ENCODE assay signal across 22 mouse cellular contexts in genomic region chr9:98482256-98482655, GRCm38 (mm10). TPM values are rescaled to one million over a fixed set of nuclear protein-coding genes. Genes with fewer than 3 reads are reported as not detected.
A peak's percentile ranks its signal among the peaks of the same experiment; 100 is the strongest.
DNase-seq lines count a peak whose midpoint lies in the region; ATAC-seq lines count a peak whose summit lies in the region.
"Had no signal": no experiment of that assay in that cellular context is flagged by ENCODE, and none has a peak within 500 bp of the region (broad histone marks: within the 10 kb centered on the region; RNA-seq: fewer than 3 reads in every experiment).

No protein-coding gene starts in this region.

- WGBS in midbrain, embryonic 11.5 days = 69% methylated on average over 4 of the region's 4 CpGs
- WGBS in midbrain, embryonic 16.5 days = 75% methylated on average over 4 of the region's 4 CpGs

- H3K9me3 ChIP-seq in midbrain, embryonic 11.5 days (ENCODE audit: control insufficient read depth, low read length) = no peaks in the 10 kb centered on the region
- H3K9me3 ChIP-seq in midbrain, embryonic 16.5 days (replicated peaks; ENCODE audit: control insufficient read depth, low read length, poor library complexity, severe bottlenecking) = no peaks in the 10 kb centered on the region
- H3K9me3 ChIP-seq: G1E had no signal

- H3K4me2 ChIP-seq in midbrain, embryonic 11.5 days = no peak overlapping the region
- H3K4me2 ChIP-seq in midbrain, embryonic 16.5 days (ENCODE audit: low read length) = no peak overlapping the region

- H3K36me3 ChIP-seq in midbrain, embryonic 11.5 days (ENCODE audit: control insufficient read depth, insufficient read depth, low read length) = no peaks in the 10 kb centered on the region
- no peaks in the 10 kb centered on the region for H3K36me3 ChIP-seq in midbrain, embryonic 16.5 days (ENCODE audit: control insufficient read depth, insufficient read depth, low read length)
- H3K36me3 ChIP-seq: G1E had no signal

- ATAC-seq in midbrain, embryonic 11.5 days (ENCODE audit: low FRiP score) = no peak
- no peak for ATAC-seq in midbrain, embryonic 16.5 days
- ATAC-seq: activated CD4-positive, CD25-positive, alpha-beta regulatory T cell, adult 4 months; CD4-positive, CD25-positive, alpha-beta regulatory T cell, adult 4 months; Patski had no signal

- no peaks in the 10 kb centered on the region for H3K27me3 ChIP-seq in midbrain, embryonic 11.5 days (ENCODE audit: control insufficient read depth, insufficient read depth, low read length)
- no peaks in the 10 kb centered on the region for H3K27me3 ChIP-seq in midbrain, embryonic 16.5 days (ENCODE audit: control insufficient read depth, insufficient read depth, low read depth, low read length)
- H3K27me3 ChIP-seq: CH12.LX, Patski had no signal

- H3K4me3 ChIP-seq in midbrain, embryonic 11.5 days (ENCODE audit: low read depth, low read length) = no peak overlapping the region
- no peak overlapping the region for H3K4me3 ChIP-seq in midbrain, embryonic 16.5 days (ENCODE audit: low read depth, low read length)

- H3K9ac ChIP-seq in midbrain, embryonic 11.5 days (ENCODE audit: low read length) = no peak overlapping the region
- H3K9ac ChIP-seq in midbrain, embryonic 16.5 days (ENCODE audit: low read depth, low read length) = no peak overlapping the region

- no peak overlapping the region for H3K27ac ChIP-seq in midbrain, embryonic 11.5 days (ENCODE audit: low read depth, low read length)
- no peak overlapping the region for H3K27ac ChIP-seq in midbrain, embryonic 16.5 days (ENCODE audit: low read length)

- peak; percentile 43 for DNase-seq in heart, adult 11 months
- no peak for DNase-seq in heart, adult 9 months (ENCODE audit: low spot score in 2 of 2)
- DNase-seq in midbrain, embryonic 11.5 days (ENCODE audit: low spot score, missing footprints) = peak; percentile 77
- peak; percentile 43 for DNase-seq in retina, embryonic 14.5 days (ENCODE audit: low spot score)
- peak; percentile 56 for DNase-seq in retina, postnatal 1 day
- DNase-seq in urinary bladder, postnatal 14 days (ENCODE audit: low spot score) = no peak
- DNase-seq in liver = no peak
- DNase-seq: adrenal gland, adult 2 months; adrenal gland, adult 8-10 months; adrenal gland, postnatal 10 days; adrenal gland, postnatal 14 days; adrenal gland, postnatal 25 days; adrenal gland, postnatal 36 days; B cell, adult 2 months; cerebellum, adult 11 months; cerebellum, adult 11-12 months had no signal

- H3K4me1 ChIP-seq in midbrain, embryonic 11.5 days (ENCODE audit: control insufficient read depth, insufficient read depth, low read length) = no peaks in the 10 kb centered on the region
- H3K4me1 ChIP-seq in midbrain, embryonic 16.5 days (ENCODE audit: control insufficient read depth, insufficient read depth, low read length) = no peaks in the 10 kb centered on the region

RNA-seq across cellular contexts. Expression of gene Rbp2, which starts 3.7 kb away (rescaled TPM):
- polyA plus RNA-seq in midbrain, embryonic 11.5 days (2014; fragmentation: Nextera tagmentation; extraction: Ambion mirVana) = 0.48 and 0.69 TPM in 2 replicates
- not detected in 2 replicates for polyA plus RNA-seq in midbrain, embryonic 16.5 days (2015; fragmentation: Nextera tagmentation; extraction: Ambion mirVana)
- polyA plus RNA-seq: activated CD4-positive, CD25-positive, alpha-beta regulatory T cell, adult 4 months; adrenal gland, adult 2 months; CD4-positive, CD25-positive, alpha-beta regulatory T cell, adult 4 months; Patski had no signal

RNA-seq across cellular contexts. Expression of gene Rbp1, which starts 59.5 kb away (rescaled TPM):
- 26.0 and 27.5 TPM in 2 replicates for polyA plus RNA-seq in midbrain, embryonic 11.5 days (2014; fragmentation: Nextera tagmentation; extraction: Ambion mirVana)
- 20.0 and 20.1 TPM in 2 replicates for polyA plus RNA-seq in midbrain, embryonic 16.5 days (2015; fragmentation: Nextera tagmentation; extraction: Ambion mirVana)
- polyA plus RNA-seq: G1E had no signal

Comparison
In these comparisons a context has a peak if more than half of its experiments do, and no peak if none do; other contexts are left out.
1. DNase-seq: peak in heart, adult 11 months (single experiment), midbrain, embryonic 11.5 days (single experiment), retina, embryonic 14.5 days (single experiment) and retina, postnatal 1 day (single experiment); none in heart, adult 9 months (0 of 2), urinary bladder, postnatal 14 days (single experiment) and liver (single experiment).